Mouse (Mus musculus): ENCODE measurements around the gene 6030468B19Rik. TPM values are rescaled to one million over a fixed set of nuclear protein-coding genes. Genes with fewer than 3 reads are reported as not detected.

Gene 6030468B19Rik
- polyA plus RNA-seq, 1 experiment from 2014 or later: 0.28 TPM

- Histone ChIP-seq H3K36me3 (ENCODE audit: control insufficient read depth, insufficient read depth, low read length) (no peaks in the 10 kb centered on the region), H3K27me3 (replicated peaks; ENCODE audit: control insufficient read depth, insufficient read depth, low read length) (no peaks in the 10 kb centered on the region), H3K4me3 (ENCODE audit: low read depth, low read length) (no peak overlapping the region), H3K9ac (ENCODE audit: low read length) (no peak overlapping the region), H3K27ac (ENCODE audit: low read depth) (no peak overlapping the region), H3K9me3 (ENCODE audit: control insufficient read depth, low read length) (no peaks in the 10 kb centered on the region), H3K4me2 (ENCODE audit: low read length) (no peak overlapping the region), H3K4me1 (replicated peaks; ENCODE audit: control insufficient read depth, insufficient read depth, low read length) (peaks cover 19% of the 10 kb centered on the region)
- ATAC-seq (replicated peaks; ENCODE audit: low FRiP score, low TSS enrichment, low read depth): no peak
- no peak for DNase-seq (ENCODE audit: low spot score)
- 90% methylated on average over 7 of the region's 7 CpGs for WGBS
These were observed 2.6 kb downstream of the 6030468B19Rik start for GRCm38 (mm10) chr11:117800038-117800437.

GRCm38 (mm10) chr11:117801650-117802049, 4.2 kb downstream of the 6030468B19Rik start:
- Histone ChIP-seq H3K9me3 (ENCODE audit: control insufficient read depth, low read length) (no peaks in the 10 kb centered on the region), H3K27me3 (replicated peaks; ENCODE audit: control insufficient read depth, insufficient read depth, low read length) (no peaks in the 10 kb centered on the region), H3K4me1 (replicated peaks; ENCODE audit: control insufficient read depth, insufficient read depth, low read length) (peaks cover 19% of the 10 kb centered on the region), H3K36me3 (ENCODE audit: control insufficient read depth, insufficient read depth, low read length) (no peaks in the 10 kb centered on the region), H3K27ac (ENCODE audit: low read depth) (no peak overlapping the region), H3K9ac (ENCODE audit: low read length) (no peak overlapping the region), H3K4me3 (ENCODE audit: low read depth, low read length) (no peak overlapping the region), H3K4me2 (ENCODE audit: low read length) (no peak overlapping the region)
- no peak for DNase-seq (ENCODE audit: low spot score)
- ATAC-seq (replicated peaks; ENCODE audit: low FRiP score, low TSS enrichment, low read depth): no peak
- 66% methylated on average over 7 of the region's 7 CpGs for WGBS

- WGBS: 78% methylated on average over 3 of the region's 3 CpGs
- no peak overlapping the region for H3K4me3 ChIP-seq (ENCODE audit: low read depth, low read length)
- no peak for ATAC-seq (replicated peaks; ENCODE audit: low FRiP score, low TSS enrichment, low read depth)
These were observed 5.8 kb downstream of the 6030468B19Rik start for GRCm38 (mm10) chr11:117803166-117803688.

GRCm38 (mm10) chr11:117806781-117807180, 9.3 kb downstream of the 6030468B19Rik start:
- Histone ChIP-seq H3K9ac (ENCODE audit: low read length) (no peak overlapping the region), H3K27me3 (replicated peaks; ENCODE audit: control insufficient read depth, insufficient read depth, low read length) (no peaks in the 10 kb centered on the region), H3K27ac (ENCODE audit: low read depth) (no peak overlapping the region), H3K4me1 (replicated peaks; ENCODE audit: control insufficient read depth, insufficient read depth, low read length) (peaks cover 7% of the 10 kb centered on the region), H3K4me2 (ENCODE audit: low read length) (no peak overlapping the region), H3K9me3 (ENCODE audit: control insufficient read depth, low read length) (no peaks in the 10 kb centered on the region), H3K4me3 (ENCODE audit: low read depth, low read length) (no peak overlapping the region), H3K36me3 (ENCODE audit: control insufficient read depth, insufficient read depth, low read length) (no peaks in the 10 kb centered on the region)
- DNase-seq (ENCODE audit: low spot score) (no peak), ATAC-seq (replicated peaks; ENCODE audit: low FRiP score, low TSS enrichment, low read depth) (no peak)
- WGBS: 92% methylated on average over 6 of the region's 6 CpGs

More at GRCm38 (mm10) chr11:117803166-117803688, 5.8 kb downstream of the 6030468B19Rik start:
- Histone ChIP-seq H3K4me2 (ENCODE audit: low read length) (no peak overlapping the region), H3K27me3 (replicated peaks; ENCODE audit: control insufficient read depth, insufficient read depth, low read length) (no peaks in the 10 kb centered on the region), H3K9ac (ENCODE audit: low read length) (no peak overlapping the region), H3K4me1 (replicated peaks; ENCODE audit: control insufficient read depth, insufficient read depth, low read length) (peaks cover 9% of the 10 kb centered on the region), H3K36me3 (ENCODE audit: control insufficient read depth, insufficient read depth, low read length) (no peaks in the 10 kb centered on the region), H3K9me3 (ENCODE audit: control insufficient read depth, low read length) (no peaks in the 10 kb centered on the region), H3K27ac (ENCODE audit: low read depth) (no peak overlapping the region)
- DNase-seq (ENCODE audit: low spot score): no peak

- ATAC-seq (replicated peaks; ENCODE audit: low FRiP score, low TSS enrichment, low read depth) (peak; percentile 71), DNase-seq (ENCODE audit: low spot score) (peak; percentile 86)
- peak within 1 kb of the TSS; percentile 77 for H3K4me3 ChIP-seq (ENCODE audit: low read depth, low read length)
- no peaks in the 10 kb centered on the region for H3K27me3 ChIP-seq (replicated peaks; ENCODE audit: control insufficient read depth, insufficient read depth, low read length)
- H3K4me2 ChIP-seq (ENCODE audit: low read length): peak within 1 kb of the TSS; percentile 99
- H3K27ac ChIP-seq (ENCODE audit: low read depth): peak within 1 kb of the TSS; percentile 70
- H3K4me1 ChIP-seq (replicated peaks; ENCODE audit: control insufficient read depth, insufficient read depth, low read length): peaks cover 7% of the 10 kb centered on the region
- H3K9ac ChIP-seq (ENCODE audit: low read length): peak within 1 kb of the TSS; percentile 77
- peaks cover 25% of the 10 kb centered on the region for H3K36me3 ChIP-seq (ENCODE audit: control insufficient read depth, insufficient read depth, low read length)
- no peaks in the 10 kb centered on the region for H3K9me3 ChIP-seq (ENCODE audit: control insufficient read depth, low read length)
- 2% methylated on average over 65 of the region's 75 CpGs for WGBS
These were observed 12.2 kb downstream of the 6030468B19Rik start, which contains the start of the genes Gm20708 and Syngr2 for GRCm38 (mm10) chr11:117809407-117810311. Gene Gm20708 (plus strand): TSS chr11:117809668. Gene Syngr2 (plus strand): TSS chr11:117809668.

- Histone ChIP-seq H3K27ac (ENCODE audit: low read depth) (peak overlapping the region; percentile 70), H3K4me2 (ENCODE audit: low read length) (peak overlapping the region; percentile 99), H3K27me3 (replicated peaks; ENCODE audit: control insufficient read depth, insufficient read depth, low read length) (no peaks in the 10 kb centered on the region), H3K4me3 (ENCODE audit: low read depth, low read length) (peak overlapping the region; percentile 77), H3K9ac (ENCODE audit: low read length) (peak overlapping the region; percentile 77), H3K4me1 (replicated peaks; ENCODE audit: control insufficient read depth, insufficient read depth, low read length) (peaks cover 7% of the 10 kb centered on the region), H3K36me3 (ENCODE audit: control insufficient read depth, insufficient read depth, low read length) (peaks cover 34% of the 10 kb centered on the region), H3K9me3 (ENCODE audit: control insufficient read depth, low read length) (no peaks in the 10 kb centered on the region)
- ATAC-seq (replicated peaks; ENCODE audit: low FRiP score, low TSS enrichment, low read depth) (peak; percentile 81), DNase-seq (ENCODE audit: low spot score) (peak; percentile 87)
- under 1% methylated on average over 21 of the region's 21 CpGs for WGBS
These were observed 13.1 kb downstream of the 6030468B19Rik start for GRCm38 (mm10) chr11:117810401-117811046.

GRCm38 (mm10) chr11:117813867-117814266, 16.4 kb downstream of the 6030468B19Rik start:
- H3K4me3 ChIP-seq (ENCODE audit: low read depth, low read length): no peak overlapping the region
- peaks cover 64% of the 10 kb centered on the region for H3K36me3 ChIP-seq (ENCODE audit: control insufficient read depth, insufficient read depth, low read length)

GRCm38 (mm10) chr11:117814704-117815366, 17.4 kb downstream of the 6030468B19Rik start:
- 88% methylated on average over 6 of the region's 6 CpGs for WGBS
- H3K27ac ChIP-seq (ENCODE audit: low read depth): no peak overlapping the region
- peaks cover 7% of the 10 kb centered on the region for H3K4me1 ChIP-seq (replicated peaks; ENCODE audit: control insufficient read depth, insufficient read depth, low read length)
- no peaks in the 10 kb centered on the region for H3K27me3 ChIP-seq (replicated peaks; ENCODE audit: control insufficient read depth, insufficient read depth, low read length)
- no peaks in the 10 kb centered on the region for H3K9me3 ChIP-seq (ENCODE audit: control insufficient read depth, low read length)
- no peak overlapping the region for H3K9ac ChIP-seq (ENCODE audit: low read length)
- no peak for DNase-seq (ENCODE audit: low spot score)
- H3K4me2 ChIP-seq (ENCODE audit: low read length): no peak overlapping the region
- H3K36me3 ChIP-seq (ENCODE audit: control insufficient read depth, insufficient read depth, low read length): peaks cover 73% of the 10 kb centered on the region
- ATAC-seq (replicated peaks; ENCODE audit: low FRiP score, low TSS enrichment, low read depth): no peak
- no peak overlapping the region for H3K4me3 ChIP-seq (ENCODE audit: low read depth, low read length)

More at GRCm38 (mm10) chr11:117813867-117814266, 16.4 kb downstream of the 6030468B19Rik start:
- no peak overlapping the region for H3K27ac ChIP-seq (ENCODE audit: low read depth)
- no peaks in the 10 kb centered on the region for H3K27me3 ChIP-seq (replicated peaks; ENCODE audit: control insufficient read depth, insufficient read depth, low read length)
- H3K9me3 ChIP-seq (ENCODE audit: control insufficient read depth, low read length): no peaks in the 10 kb centered on the region
- DNase-seq (ENCODE audit: low spot score) (no peak), ATAC-seq (replicated peaks; ENCODE audit: low FRiP score, low TSS enrichment, low read depth) (no peak)
- 66% methylated on average over 5 of the region's 5 CpGs for WGBS
- H3K4me1 ChIP-seq (replicated peaks; ENCODE audit: control insufficient read depth, insufficient read depth, low read length): peaks cover 7% of the 10 kb centered on the region
- H3K9ac ChIP-seq (ENCODE audit: low read length): no peak overlapping the region
- H3K4me2 ChIP-seq (ENCODE audit: low read length): no peak overlapping the region
